Mouse (Mus musculus): ENCODE results near the gene Taf5. TPM values are rescaled to one million over a fixed set of nuclear protein-coding genes. Genes with fewer than 3 reads are reported as not detected.

Taf5 gene
- polyA plus RNA-seq, 1 experiment: 2.4 TPM

GRCm38 (mm10) chr19:47026513-47026912, 41.0 kb upstream of the Taf5 start:
- Histone ChIP-seq H3K4me3 (ENCODE audit: extremely low read depth, insufficient read depth, insufficient read length) (no peak overlapping the region), H3K27me3 (ENCODE audit: control insufficient read depth, insufficient read depth, low read length) (no peaks in the 10 kb centered on the region), H3K27ac (ENCODE audit: insufficient read depth, low read length) (no peak overlapping the region), H3K36me3 (ENCODE audit: control insufficient read depth, insufficient read depth, low read length) (no peaks in the 10 kb centered on the region), H3K4me1 (ENCODE audit: control insufficient read depth, insufficient read depth, insufficient read length) (no peaks in the 10 kb centered on the region)
- no peak for DNase-seq (ENCODE audit: low read depth in 1 of 2, low spot score in 2 of 2)
- TF ChIP-seq POLR2A (IDR thresholded peaks at IDR 0.05; ENCODE audit: low read depth, low read length) (no peak), CTCF (IDR thresholded peaks at IDR 0.05; ENCODE audit: extremely low read depth, insufficient read depth, insufficient read length, insufficient replicate concordance) (no peak)
- WGBS: 77% methylated on average over 4 of the region's 4 CpGs

- Histone ChIP-seq H3K36me3 (ENCODE audit: control insufficient read depth, insufficient read depth, low read length) (peaks cover 9% of the 10 kb centered on the region), H3K4me3 (ENCODE audit: extremely low read depth, insufficient read depth, insufficient read length) (no peak overlapping the region), H3K4me1 (ENCODE audit: control insufficient read depth, insufficient read depth, insufficient read length) (no peaks in the 10 kb centered on the region), H3K27me3 (ENCODE audit: control insufficient read depth, insufficient read depth, low read length) (no peaks in the 10 kb centered on the region), H3K27ac (ENCODE audit: insufficient read depth, low read length) (no peak overlapping the region)
- 93% methylated on average over 9 of the region's 9 CpGs for WGBS
- DNase-seq (ENCODE audit: low read depth in 1 of 2, low spot score in 2 of 2): no peak
- TF ChIP-seq POLR2A (IDR thresholded peaks at IDR 0.05; ENCODE audit: low read depth, low read length): no peak
- TF ChIP-seq CTCF (IDR thresholded peaks at IDR 0.05; ENCODE audit: extremely low read depth, insufficient read depth, insufficient read length, insufficient replicate concordance): no peak
Measured at GRCm38 (mm10) chr19:47029796-47030195, 37.8 kb upstream of the Taf5 start.

- H3K4me3 ChIP-seq (ENCODE audit: extremely low read depth, insufficient read depth, insufficient read length): no peak overlapping the region; the same call in 1 of the 2 replicates
- no peak for DNase-seq (ENCODE audit: low read depth in 1 of 2, low spot score in 2 of 2)
- WGBS: 93% methylated on average over 6 of the region's 6 CpGs
- no peaks in the 10 kb centered on the region for H3K27me3 ChIP-seq (ENCODE audit: control insufficient read depth, insufficient read depth, low read length)
- H3K4me1 ChIP-seq (ENCODE audit: control insufficient read depth, insufficient read depth, insufficient read length): no peaks in the 10 kb centered on the region
- H3K27ac ChIP-seq (ENCODE audit: insufficient read depth, low read length): no peak overlapping the region
- TF ChIP-seq CTCF (IDR thresholded peaks at IDR 0.05; ENCODE audit: extremely low read depth, insufficient read depth, insufficient read length, insufficient replicate concordance): no peak
- TF ChIP-seq POLR2A (IDR thresholded peaks at IDR 0.05; ENCODE audit: low read depth, low read length): no peak
- peaks cover 14% of the 10 kb centered on the region for H3K36me3 ChIP-seq (ENCODE audit: control insufficient read depth, insufficient read depth, low read length)
Measured at GRCm38 (mm10) chr19:47031770-47032169, 35.8 kb upstream of the Taf5 start.

- no peak for DNase-seq (ENCODE audit: low read depth in 1 of 2, low spot score in 2 of 2)
- H3K27me3 ChIP-seq (ENCODE audit: control insufficient read depth, insufficient read depth, low read length): no peaks in the 10 kb centered on the region
- 67% methylated on average over 4 of the region's 4 CpGs for WGBS
- no peaks in the 10 kb centered on the region for H3K4me1 ChIP-seq (ENCODE audit: control insufficient read depth, insufficient read depth, insufficient read length)
- peaks cover 17% of the 10 kb centered on the region for H3K36me3 ChIP-seq (ENCODE audit: control insufficient read depth, insufficient read depth, low read length)
- no peak overlapping the region for H3K4me3 ChIP-seq (ENCODE audit: extremely low read depth, insufficient read depth, insufficient read length)
- no peak overlapping the region for H3K27ac ChIP-seq (ENCODE audit: insufficient read depth, low read length)
- TF ChIP-seq CTCF (IDR thresholded peaks at IDR 0.05; ENCODE audit: extremely low read depth, insufficient read depth, insufficient read length, insufficient replicate concordance) (no peak), POLR2A (IDR thresholded peaks at IDR 0.05; ENCODE audit: low read depth, low read length) (no peak)
Measured at GRCm38 (mm10) chr19:47034916-47035315, 32.6 kb upstream of the Taf5 start.

GRCm38 (mm10) chr19:47036596-47036995, 30.9 kb upstream of the Taf5 start:
- H3K36me3 ChIP-seq (ENCODE audit: control insufficient read depth, insufficient read depth, low read length): peaks cover 18% of the 10 kb centered on the region
- no peak overlapping the region for H3K27ac ChIP-seq (ENCODE audit: insufficient read depth, low read length)
- TF ChIP-seq POLR2A (IDR thresholded peaks at IDR 0.05; ENCODE audit: low read depth, low read length) (no peak), CTCF (IDR thresholded peaks at IDR 0.05; ENCODE audit: extremely low read depth, insufficient read depth, insufficient read length, insufficient replicate concordance) (no peak)

GRCm38 (mm10) chr19:47040720-47041473, 26.6 kb upstream of the Taf5 start:
- no peaks in the 10 kb centered on the region for H3K4me1 ChIP-seq (ENCODE audit: control insufficient read depth, insufficient read depth, insufficient read length)
- H3K27ac ChIP-seq (ENCODE audit: insufficient read depth, low read length): no peak overlapping the region
- no peak for TF ChIP-seq POLR2A (IDR thresholded peaks at IDR 0.05; ENCODE audit: low read depth, low read length)
- TF ChIP-seq CTCF (IDR thresholded peaks at IDR 0.05; ENCODE audit: extremely low read depth, insufficient read depth, insufficient read length, insufficient replicate concordance): no peak
- no peak for DNase-seq (ENCODE audit: low read depth in 1 of 2, low spot score in 2 of 2)
- no peaks in the 10 kb centered on the region for H3K27me3 ChIP-seq (ENCODE audit: control insufficient read depth, insufficient read depth, low read length)
- H3K36me3 ChIP-seq (ENCODE audit: control insufficient read depth, insufficient read depth, low read length): peaks cover 4% of the 10 kb centered on the region
- WGBS: 92% methylated on average over 3 of the region's 3 CpGs
- no peak overlapping the region for H3K4me3 ChIP-seq (ENCODE audit: extremely low read depth, insufficient read depth, insufficient read length)

More at GRCm38 (mm10) chr19:47036596-47036995, 30.9 kb upstream of the Taf5 start:
- DNase-seq (ENCODE audit: low read depth in 1 of 2, low spot score in 2 of 2): no peak
- Histone ChIP-seq H3K4me3 (ENCODE audit: extremely low read depth, insufficient read depth, insufficient read length) (no peak overlapping the region), H3K4me1 (ENCODE audit: control insufficient read depth, insufficient read depth, insufficient read length) (no peaks in the 10 kb centered on the region), H3K27me3 (ENCODE audit: control insufficient read depth, insufficient read depth, low read length) (no peaks in the 10 kb centered on the region)
- WGBS: 86% methylated on average over 3 of the region's 3 CpGs

- Histone ChIP-seq H3K27me3 (ENCODE audit: control insufficient read depth, insufficient read depth, low read length) (no peaks in the 10 kb centered on the region), H3K27ac (ENCODE audit: insufficient read depth, low read length) (no peak overlapping the region), H3K4me3 (ENCODE audit: extremely low read depth, insufficient read depth, insufficient read length) (no peak overlapping the region), H3K36me3 (ENCODE audit: control insufficient read depth, insufficient read depth, low read length) (peaks cover 11% of the 10 kb centered on the region), H3K4me1 (ENCODE audit: control insufficient read depth, insufficient read depth, insufficient read length) (no peaks in the 10 kb centered on the region)
- TF ChIP-seq CTCF (IDR thresholded peaks at IDR 0.05; ENCODE audit: extremely low read depth, insufficient read depth, insufficient read length, insufficient replicate concordance): no peak
- TF ChIP-seq POLR2A (IDR thresholded peaks at IDR 0.05; ENCODE audit: low read depth, low read length): no peak
- 78% methylated on average over 3 of the region's 3 CpGs for WGBS
- no peak for DNase-seq (ENCODE audit: low read depth in 1 of 2, low spot score in 2 of 2)
Measured at GRCm38 (mm10) chr19:47043608-47044007, 23.9 kb upstream of the Taf5 start.

Data from spleen, adult 2 months (tissue).